Mouse (Mus musculus) limb, embryonic 11.5 days (tissue): ENCODE measurements around the gene Rnf123. TPM values are rescaled to one million over a fixed set of nuclear protein-coding genes. Genes with fewer than 3 reads are reported as not detected.

Experiments
- ATAC-seq: fragments of 200-750 bp; cut with Nextera tagmentation; 2 replicates; pipeline ENCODE4 v1.8.0; 2017; ENCODE audit warnings: low read depth; ENCODE audit not compliant: insufficient number of reproducible peaks, low FRiP score, low TSS enrichment
- DNase-seq: peaks from one replicate; pipeline ENCODE4 v3.0.0-alpha.2; 2015; ENCODE audit warnings: low spot score
- H3K27ac ChIP-seq: fragments of 300-500 bp; sonication (generic); replicated peaks from 2 replicates; pipeline ENCODE4 v1.5.1; 2014; ENCODE audit warnings: low read depth, mild to moderate bottlenecking, low read length
- H3K27me3 ChIP-seq: fragments of 300-500 bp; sonication (generic); 2 replicates; pipeline ENCODE4 v1.6.1; 2014; ENCODE audit warnings: mild to moderate bottlenecking, low read length, mixed read lengths; ENCODE audit not compliant: control insufficient read depth, insufficient read depth
- H3K36me3 ChIP-seq: fragments of 300-500 bp; sonication (generic); 2 replicates; pipeline ENCODE4 v1.6.1; 2014; ENCODE audit warnings: mild to moderate bottlenecking, low read length, moderate library complexity, mixed read lengths; ENCODE audit not compliant: control insufficient read depth, insufficient read depth
- H3K4me1 ChIP-seq: fragments of 300-500 bp; sonication (generic); 2 replicates; pipeline ENCODE4 v1.6.1; 2014; ENCODE audit warnings: low read length, mixed read lengths; ENCODE audit not compliant: control insufficient read depth, insufficient read depth
- H3K4me2 ChIP-seq: fragments of 300-500 bp; sonication (generic); 2 replicates; pipeline ENCODE4 v1.6.1; 2014; ENCODE audit warnings: low read depth, mild to moderate bottlenecking, moderate library complexity; ENCODE audit not compliant: severe bottlenecking
- H3K4me3 ChIP-seq: fragments of 300-500 bp; sonication (generic); 2 replicates; pipeline ENCODE4 v1.5.1; 2014; ENCODE audit warnings: low read depth, low read length
- H3K9ac ChIP-seq: fragments of 300-500 bp; sonication (generic); 2 replicates; pipeline ENCODE4 v1.6.1; 2014; ENCODE audit warnings: mild to moderate bottlenecking, low read length
- H3K9me3 ChIP-seq: fragments of 300-500 bp; sonication (generic); 2 replicates; pipeline ENCODE4 v1.6.1; 2016; ENCODE audit warnings: low read length; ENCODE audit not compliant: control insufficient read depth
- WGBS: fragments of 180-500 bp; shearing (Covaris S2); extraction: QIAGEN DNeasy Blood & Tissue Kit; methylation state at CpG from one replicate; pipeline ENCODE4 v1.1.7; 2014; 5-methylcytosine and 5-hydroxymethylcytosine counted together
- polyA plus RNA-seq: library from polyadenylated mRNA; unstranded; fragments of >200 nt; fragmentation: Nextera tagmentation; extraction: Ambion mirVana; gene quantifications from 2 replicates; pipeline ENCODE4 v1.2.1, GENCODE M21; 2014

Gene Rnf123
- polyA plus RNA-seq, 1 experiment from 2014 or later, result 26.4 TPM

GRCm38 (mm10) chr9:108054331-108055040 lies 28.7 kb downstream of the Rnf123 start:
- no peaks in the 10 kb centered on the region for H3K9me3 ChIP-seq
- no peaks in the 10 kb centered on the region for H3K27me3 ChIP-seq
- H3K4me1 ChIP-seq, result peaks cover 7% of the 10 kb centered on the region; the same call in 1 of the 2 replicates
- H3K27ac ChIP-seq, result no peak overlapping the region
- ATAC-seq (no peak), DNase-seq (no peak)
- H3K4me2 ChIP-seq, result no peak overlapping the region
- no peak overlapping the region for H3K4me3 ChIP-seq
- 88% methylated on average over 22 of the region's 22 CpGs for WGBS
- H3K9ac ChIP-seq, result no peak overlapping the region
- H3K36me3 ChIP-seq, result peaks cover 17% of the 10 kb centered on the region

DNA sequence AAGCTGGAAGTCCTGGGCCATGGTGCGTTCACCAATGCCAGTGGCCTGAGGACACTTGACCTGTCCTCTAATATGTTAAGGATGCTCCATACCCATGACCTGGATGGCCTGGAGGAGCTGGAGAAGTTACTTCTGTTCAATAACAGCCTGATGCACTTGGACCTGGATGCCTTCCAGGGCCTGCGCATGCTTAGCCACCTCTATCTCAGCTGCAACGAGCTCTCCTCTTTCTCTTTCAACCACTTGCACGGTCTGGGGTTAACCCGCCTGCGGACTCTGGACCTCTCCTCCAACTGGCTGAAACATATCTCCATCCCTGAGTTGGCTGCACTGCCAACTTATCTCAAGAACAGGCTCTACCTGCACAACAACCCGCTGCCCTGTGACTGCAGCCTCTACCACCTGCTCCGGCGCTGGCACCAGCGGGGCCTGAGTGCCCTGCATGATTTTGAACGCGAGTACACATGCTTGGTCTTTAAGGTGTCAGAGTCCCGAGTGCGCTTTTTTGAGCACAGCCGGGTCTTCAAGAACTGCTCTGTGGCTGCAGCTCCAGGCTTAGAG lies 29.4 kb downstream of the Rnf123 start:
- H3K27me3 ChIP-seq, result no peaks in the 10 kb centered on the region
- H3K36me3 ChIP-seq, result peaks cover 17% of the 10 kb centered on the region
- no peak overlapping the region for H3K9ac ChIP-seq
- WGBS, result 92% methylated on average over 15 of the region's 15 CpGs
- no peak for DNase-seq
- H3K4me1 ChIP-seq, result peaks cover 7% of the 10 kb centered on the region; the same call in 1 of the 2 replicates
- H3K4me3 ChIP-seq, result no peak overlapping the region
- H3K4me2 ChIP-seq, result no peak overlapping the region
- no peaks in the 10 kb centered on the region for H3K9me3 ChIP-seq
- ATAC-seq, result no peak
- no peak overlapping the region for H3K27ac ChIP-seq

GRCm38 (mm10) chr9:108052885-108053664 lies 30.1 kb downstream of the Rnf123 start, which contains the start of gene Amigo3:
Amigo3 (plus strand) TSS chr9:108053159.
- peak; percentile 14; the same call in 1 of the 2 replicates for ATAC-seq
- Histone ChIP-seq H3K4me1 (peaks cover 7% of the 10 kb centered on the region; the same call in 1 of the 2 replicates), H3K36me3 (peaks cover 17% of the 10 kb centered on the region), H3K4me2 (0 out of 2 replicates have a peak within 1 kb of the TSS, but pooled peaks have one; percentile 15), H3K27ac (no peak within 1 kb of the TSS), H3K9ac (no peak within 1 kb of the TSS), H3K4me3 (no peak within 1 kb of the TSS), H3K27me3 (no peaks in the 10 kb centered on the region), H3K9me3 (no peaks in the 10 kb centered on the region)
- DNase-seq, result peak; percentile 98
- 58% methylated on average over 20 of the region's 20 CpGs for WGBS

- no peak for ATAC-seq
These were observed 30.7 kb downstream of the Rnf123 start for GRCm38 (mm10) chr9:108052411-108052810.

DNA sequence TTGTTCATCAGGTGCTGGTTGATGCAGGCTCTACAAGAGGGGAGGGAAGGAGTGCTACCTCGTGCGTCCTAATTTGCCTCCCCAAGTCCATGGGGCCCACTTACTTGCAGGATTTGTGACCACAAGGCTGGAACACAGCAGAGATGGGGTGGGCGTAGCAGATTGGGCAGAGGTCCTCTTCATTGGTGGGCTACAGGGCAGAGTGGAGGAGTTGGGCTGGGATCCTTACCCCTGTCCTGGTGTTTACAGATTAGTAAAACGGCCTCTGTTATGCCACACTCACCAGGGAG lies 31.3 kb downstream of the Rnf123 start:
- H3K27ac ChIP-seq, result no peak overlapping the region
- WGBS, result 75% methylated on average over 4 of the region's 4 CpGs

More at GRCm38 (mm10) chr9:108052411-108052810, 30.7 kb downstream of the Rnf123 start:
- H3K4me1 ChIP-seq, result peaks cover 7% of the 10 kb centered on the region; the same call in 1 of the 2 replicates
- no peak overlapping the region for H3K4me2 ChIP-seq
- no peaks in the 10 kb centered on the region for H3K9me3 ChIP-seq
- no peak overlapping the region for H3K9ac ChIP-seq
- no peak overlapping the region for H3K4me3 ChIP-seq
- peaks cover 17% of the 10 kb centered on the region for H3K36me3 ChIP-seq
- WGBS, result 74% methylated on average over 7 of the region's 7 CpGs
- no peaks in the 10 kb centered on the region for H3K27me3 ChIP-seq
- DNase-seq, result no peak
- H3K27ac ChIP-seq, result no peak overlapping the region

GRCm38 (mm10) chr9:108051184-108051930 lies 31.8 kb downstream of the Rnf123 start:
- 94% methylated on average over 15 of the region's 15 CpGs for WGBS
- H3K9me3 ChIP-seq, result no peaks in the 10 kb centered on the region
- no peak overlapping the region for H3K27ac ChIP-seq
- DNase-seq (no peak), ATAC-seq (no peak)
- no peak overlapping the region for H3K4me2 ChIP-seq
- peaks cover 7% of the 10 kb centered on the region; the same call in 1 of the 2 replicates for H3K4me1 ChIP-seq
- H3K9ac ChIP-seq, result no peak overlapping the region
- H3K27me3 ChIP-seq, result no peaks in the 10 kb centered on the region
- H3K36me3 ChIP-seq, result peaks cover 19% of the 10 kb centered on the region
- no peak overlapping the region for H3K4me3 ChIP-seq

More for the DNA sequence above, 31.3 kb downstream of the Rnf123 start:
- H3K9me3 ChIP-seq, result no peaks in the 10 kb centered on the region
- no peaks in the 10 kb centered on the region for H3K27me3 ChIP-seq
- H3K9ac ChIP-seq, result no peak overlapping the region
- no peak overlapping the region for H3K4me3 ChIP-seq
- DNase-seq, result no peak
- peaks cover 7% of the 10 kb centered on the region; the same call in 1 of the 2 replicates for H3K4me1 ChIP-seq
- no peak for ATAC-seq
- H3K4me2 ChIP-seq, result no peak overlapping the region
- peaks cover 17% of the 10 kb centered on the region for H3K36me3 ChIP-seq

DNA sequence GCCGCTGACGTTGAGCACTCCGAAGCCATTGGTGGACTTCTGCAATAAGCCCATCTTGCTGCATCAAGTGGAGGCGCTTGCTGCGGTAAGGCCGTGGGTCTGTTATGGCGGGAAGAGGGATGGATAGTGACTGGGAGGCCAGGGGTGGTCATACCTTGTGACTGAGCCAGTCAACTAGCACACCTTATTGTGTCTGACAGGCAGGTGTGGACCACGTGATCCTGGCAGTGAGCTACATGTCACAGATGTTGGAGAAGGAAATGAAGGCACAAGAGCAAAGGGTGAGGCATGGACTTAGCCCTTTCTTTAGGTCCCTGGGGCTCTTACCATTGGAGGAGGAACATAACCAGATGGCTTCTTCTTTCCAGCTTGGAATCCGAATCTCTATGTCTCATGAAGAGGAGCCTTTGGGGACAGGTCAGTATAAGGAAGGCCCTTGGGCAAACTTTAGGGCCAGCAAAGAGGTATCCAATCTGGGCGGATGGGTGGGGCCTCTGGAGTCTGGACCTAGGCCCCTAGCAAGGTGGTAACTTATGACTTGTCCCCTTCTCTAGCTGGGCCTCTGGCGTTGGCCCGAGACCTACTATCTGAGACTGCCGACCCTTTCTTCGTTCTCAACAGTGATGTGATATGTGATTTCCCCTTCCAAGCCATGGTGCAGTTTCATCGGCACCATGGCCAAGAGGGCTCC lies 33.4 kb downstream of the Rnf123 start:
- H3K9ac ChIP-seq, result peak overlapping the region; percentile 70
- H3K4me3 ChIP-seq, result peak overlapping the region; percentile 78
- peak; percentile 14 for ATAC-seq
- H3K4me2 ChIP-seq, result peak overlapping the region; percentile 88
- H3K27me3 ChIP-seq, result no peaks in the 10 kb centered on the region
- H3K27ac ChIP-seq, result 0 out of 2 replicates have a peak overlapping the region, but pooled peaks have one; percentile 26
- WGBS, result 47% methylated on average over 15 of the region's 15 CpGs
- DNase-seq, result no peak
- peaks cover 30% of the 10 kb centered on the region for H3K36me3 ChIP-seq
- no peaks in the 10 kb centered on the region for H3K9me3 ChIP-seq
- H3K4me1 ChIP-seq, result peaks cover 7% of the 10 kb centered on the region; the same call in 1 of the 2 replicates
